Mouse (Mus musculus) E14TG2a.4 (cell line): ENCODE results near the gene Adamtsl5.

ENCODE experiments used
- CTCF ChIP-seq: conservative IDR thresholded peaks from 2 replicates; pipeline ENCODE4 v1.5.1; 2014; ENCODE audit warnings: low read length
- POU5F1 ChIP-seq: IDR thresholded peaks from 2 replicates; pipeline ENCODE4 v1.6.1; 2014; ENCODE audit warnings: low read length, borderline replicate concordance

DNA sequence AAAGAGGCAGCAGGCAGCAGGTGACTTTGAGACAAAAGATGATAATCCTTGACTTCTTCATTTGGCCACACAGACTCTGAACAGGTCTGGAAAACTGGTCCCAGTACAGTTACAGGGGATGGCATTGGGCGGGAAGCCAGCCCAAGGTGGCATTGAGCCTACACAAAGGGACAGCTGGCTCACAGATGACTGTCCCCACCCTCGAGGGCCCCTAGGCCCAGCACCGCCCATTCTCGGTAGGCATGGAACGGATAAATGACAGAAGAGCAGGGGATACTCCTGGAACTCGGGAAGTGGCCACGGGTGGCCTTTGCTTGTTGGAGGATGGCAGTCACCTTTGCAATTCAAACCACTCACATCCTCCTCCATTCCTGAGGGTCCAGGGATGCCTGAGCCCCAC lies 37.1 kb upstream of the Adamtsl5 start:
- TF ChIP-seq CTCF (no peak), POU5F1 (no peak)
